Mouse (Mus musculus) testis, postnatal 14 days (tissue): ENCODE data around the gene Hoxd12.

Source experiments
- DNase-seq: peaks from one replicate; pipeline ENCODE4 v3.0.0; 2021; ENCODE audit warnings: low spot score

Gene Hoxd12

GRCm38 (mm10) chr2:74695813-74696430, 21.1 kb downstream of the Hoxd12 start:
- no peak for DNase-seq

GRCm38 (mm10) chr2:74696442-74697335, 21.9 kb downstream of the Hoxd12 start:
- no peak for DNase-seq

- peak; percentile 72 for DNase-seq
These were observed 22.8 kb downstream of the Hoxd12 start, which contains the start of gene Hoxd9 for GRCm38 (mm10) chr2:74697567-74698121. Gene Hoxd9 (plus strand): TSS chr2:74697727.

- no peak for DNase-seq
These were observed 23.6 kb downstream of the Hoxd12 start for GRCm38 (mm10) chr2:74698201-74699052.

- no peak for DNase-seq
These were observed 24.2 kb downstream of the Hoxd12 start for GRCm38 (mm10) chr2:74699053-74699430.

- no peak for DNase-seq
These were observed 25.1 kb downstream of the Hoxd12 start for GRCm38 (mm10) chr2:74699664-74700545.

- DNase-seq = no peak
These were observed 25.8 kb downstream of the Hoxd12 start for GRCm38 (mm10) chr2:74700546-74701112.

GRCm38 (mm10) chr2:74701949-74702819, 27.4 kb downstream of the Hoxd12 start:
- peak; percentile 70 for DNase-seq

GRCm38 (mm10) chr2:74702820-74703219, 28.0 kb downstream of the Hoxd12 start:
- DNase-seq = no peak

- DNase-seq = no peak
These were observed 28.5 kb downstream of the Hoxd12 start for GRCm38 (mm10) chr2:74703317-74703716.

- no peak for DNase-seq
These were observed 29.0 kb downstream of the Hoxd12 start for GRCm38 (mm10) chr2:74703720-74704392.

GRCm38 (mm10) chr2:74704393-74704998, 29.7 kb downstream of the Hoxd12 start, which contains the start of gene Hoxd8:
Gene Hoxd8 (plus strand): TSS chr2:74704615.
- DNase-seq = peak; percentile 89

GRCm38 (mm10) chr2:74704999-74705466, 30.2 kb downstream of the Hoxd12 start:
- peak; percentile 78 for DNase-seq

GRCm38 (mm10) chr2:74705467-74706089, 30.8 kb downstream of the Hoxd12 start:
- DNase-seq = peak; percentile 71

- no peak for DNase-seq
These were observed 31.7 kb downstream of the Hoxd12 start for GRCm38 (mm10) chr2:74706393-74706960.

GRCm38 (mm10) chr2:74707599-74707998, 32.8 kb downstream of the Hoxd12 start:
- DNase-seq = no peak

- no peak for DNase-seq
These were observed 33.9 kb downstream of the Hoxd12 start for GRCm38 (mm10) chr2:74708676-74709075.
